In genomic region chr17:27826908-27827383, GRCm38 (mm10) we compare ENCODE assay signal across 8 mouse cellular contexts. TPM values are rescaled to one million over a fixed set of nuclear protein-coding genes. Genes with fewer than 3 reads are reported as not detected.
DNase-seq lines count a peak whose midpoint lies in the region; ATAC-seq and TF ChIP-seq lines count a peak whose summit lies in the region.

No protein-coding gene starts in this region.

- WGBS in kidney, embryonic 14.5 days = under 1% methylated on average over 8 of the region's 9 CpGs
- 4% methylated on average over 9 of the region's 9 CpGs for WGBS in small intestine, adult 2 months

- peak overlapping the region; percentile 47; the same call in 1 of the 2 replicates for H3K9ac ChIP-seq in kidney, embryonic 14.5 days (ENCODE audit: low read depth, low read length)

- TF ChIP-seq POLR2A in small intestine, adult 2 months (IDR thresholded peaks at IDR 0.05; ENCODE audit: low read depth, low read length) = no peak

- peak; percentile 51 for DNase-seq in adrenal gland, postnatal 25 days
- peak; percentile 96 for DNase-seq in heart, adult 11 months
- peak; percentile 43 for DNase-seq in lung, postnatal 14 days
- no peak for DNase-seq in layer of hippocampus, adult 9-10 months (ENCODE audit: low spot score)
- DNase-seq in cerebellum, postnatal 10 days = no peak

- peak overlapping the region; percentile 38 for H3K4me3 ChIP-seq in kidney, embryonic 14.5 days (ENCODE audit: low read length)
- H3K4me3 ChIP-seq in small intestine, adult 2 months (ENCODE audit: low read depth, low read length) = peak overlapping the region; percentile 46; the same call in 1 of the 2 replicates

- no peaks in the 10 kb centered on the region for H3K9me3 ChIP-seq in kidney, embryonic 14.5 days (ENCODE audit: control insufficient read depth, low read length)

- H3K4me2 ChIP-seq in kidney, embryonic 14.5 days (replicated peaks; ENCODE audit: low read depth, low read length) = peak overlapping the region; percentile 48

- TF ChIP-seq CTCF in small intestine, adult 2 months (IDR thresholded peaks at IDR 0.05; ENCODE audit: extremely low read depth, insufficient read length, insufficient replicate concordance, low read depth, low read length) = no peak

- ATAC-seq in CD4-positive, CD25-positive, alpha-beta regulatory T cell, adult 4 months = peak; percentile 23
- ATAC-seq in kidney, embryonic 14.5 days (ENCODE audit: low FRiP score, low TSS enrichment) = peak; percentile 73

- no peaks in the 10 kb centered on the region for H3K36me3 ChIP-seq in kidney, embryonic 14.5 days (ENCODE audit: control insufficient read depth, insufficient read depth, low read length)
- no peaks in the 10 kb centered on the region for H3K36me3 ChIP-seq in small intestine, adult 2 months (ENCODE audit: control insufficient read depth, insufficient read depth, low read length)

- H3K27ac ChIP-seq in kidney, embryonic 14.5 days (ENCODE audit: low read depth, low read length) = peak overlapping the region; percentile 25; the same call in 1 of the 2 replicates
- H3K27ac ChIP-seq in small intestine, adult 2 months (ENCODE audit: insufficient read depth, low read depth, low read length) = peak overlapping the region; percentile 59; the same call in 1 of the 2 replicates

- peaks cover 9% of the 10 kb centered on the region; the same call in 1 of the 2 replicates for H3K4me1 ChIP-seq in kidney, embryonic 14.5 days (ENCODE audit: control insufficient read depth, insufficient read depth, low read length)
- H3K4me1 ChIP-seq in small intestine, adult 2 months (ENCODE audit: control insufficient read depth, insufficient read depth, insufficient read length, low read length) = peaks cover 18% of the 10 kb centered on the region

- H3K27me3 ChIP-seq in kidney, embryonic 14.5 days (ENCODE audit: control insufficient read depth, insufficient read depth, low read length) = no peaks in the 10 kb centered on the region
- H3K27me3 ChIP-seq in small intestine, adult 2 months (ENCODE audit: control insufficient read depth, insufficient read depth, low read length) = no peaks in the 10 kb centered on the region

RNA-seq across cellular contexts. Expression of gene D17Wsu92e, which starts 6.5 kb away (rescaled TPM):
- polyA plus RNA-seq in CD4-positive, CD25-positive, alpha-beta regulatory T cell, adult 4 months (2017; shearing (Covaris generic)) = 10 to 100 TPM; 14.6 to 14.9 TPM
- 170 and 180 TPM in 2 replicates for total RNA-seq in adrenal gland, postnatal 25 days (2021)
- polyA plus RNA-seq in kidney, embryonic 14.5 days (2014; fragmentation: Nextera tagmentation; extraction: Ambion mirVana) = 15.3 and 21.6 TPM in 2 replicates
- polyA plus RNA-seq in small intestine, adult 2 months (2012; rRNA removed) = 45.6 and 89.6 TPM in 2 replicates

RNA-seq across cellular contexts. Expression of gene Snrpc, which starts 11.0 kb away (rescaled TPM):
- 10 to 100 TPM; 84.0 to 86.8 TPM for polyA plus RNA-seq in CD4-positive, CD25-positive, alpha-beta regulatory T cell, adult 4 months (2017; shearing (Covaris generic))
- total RNA-seq in adrenal gland, postnatal 25 days (2021) = 86.4 and 87.9 TPM in 2 replicates
- 349 and 425 TPM in 2 replicates for polyA plus RNA-seq in kidney, embryonic 14.5 days (2014; fragmentation: Nextera tagmentation; extraction: Ambion mirVana)
- polyA plus RNA-seq in small intestine, adult 2 months (2012; rRNA removed) = 60.8 and 108 TPM in 2 replicates

RNA-seq across cellular contexts. Expression of gene Uhrf1bp1, which starts 29.3 kb away (rescaled TPM):
- polyA plus RNA-seq in CD4-positive, CD25-positive, alpha-beta regulatory T cell, adult 4 months (2017; shearing (Covaris generic)) = 1 to 10 TPM in 1 of 2 experiments, under 1 TPM in 1; 0.65 to 1.3 TPM
- total RNA-seq in adrenal gland, postnatal 25 days (2021) = 31.7 and 32.3 TPM in 2 replicates
- 6.2 and 7.4 TPM in 2 replicates for polyA plus RNA-seq in kidney, embryonic 14.5 days (2014; fragmentation: Nextera tagmentation; extraction: Ambion mirVana)
- polyA plus RNA-seq in small intestine, adult 2 months (2012; rRNA removed) = 1.8 TPM in 2 replicates

Comparison
In these comparisons a context has a peak if more than half of its experiments do, and no peak if none do; other contexts are left out.
1. DNase-seq: peak in adrenal gland, postnatal 25 days (single experiment), heart, adult 11 months (single experiment) and lung, postnatal 14 days (single experiment); none in layer of hippocampus, adult 9-10 months (single experiment) and cerebellum, postnatal 10 days (0 of 2).